Mouse (Mus musculus) forebrain, embryonic 16.5 days (tissue): Measurements from ENCODE around the gene Kif5c. TPM values are rescaled to one million over a fixed set of nuclear protein-coding genes. Genes with fewer than 3 reads are reported as not detected.

Experiments used
- ATAC-seq: fragments of 200-750 bp; cut with Nextera tagmentation; 2 replicates; pipeline ENCODE4 v1.8.0; 2017; ENCODE audit warnings: mild to moderate bottlenecking, moderate library complexity
- H3K27ac ChIP-seq: fragments of 300-500 bp; sonication (generic); 2 replicates; pipeline ENCODE4 v1.5.1; 2014; ENCODE audit warnings: low read length, control low read depth
- H3K27me3 ChIP-seq: fragments of 300-500 bp; sonication (generic); replicated peaks from 2 replicates; pipeline ENCODE4 v1.6.1; 2014; ENCODE audit warnings: low read length; ENCODE audit not compliant: control insufficient read depth, insufficient read depth
- H3K36me3 ChIP-seq: fragments of 300-500 bp; sonication (generic); 2 replicates; pipeline ENCODE4 v1.6.1; 2014; ENCODE audit not compliant: control insufficient read depth, insufficient read depth
- H3K4me1 ChIP-seq: fragments of 300-500 bp; sonication (generic); replicated peaks from 2 replicates; pipeline ENCODE4 v1.6.1; 2014; ENCODE audit warnings: low read length; ENCODE audit not compliant: control insufficient read depth, insufficient read depth
- H3K4me2 ChIP-seq: fragments of 300-500 bp; sonication (generic); 2 replicates; pipeline ENCODE4 v1.6.1; 2014; ENCODE audit warnings: mild to moderate bottlenecking, low read length, control low read depth
- H3K4me3 ChIP-seq: fragments of 300-500 bp; sonication (generic); replicated peaks from 2 replicates; pipeline ENCODE4 v1.5.1; 2014; ENCODE audit warnings: mild to moderate bottlenecking, low read length, control low read depth
- H3K9ac ChIP-seq: fragments of 300-500 bp; sonication (generic); replicated peaks from 2 replicates; pipeline ENCODE4 v1.6.1; 2014; ENCODE audit warnings: low read depth, low read length, control low read depth
- H3K9me3 ChIP-seq: fragments of 300-500 bp; sonication (generic); 2 replicates; pipeline ENCODE4 v1.6.1; 2016; ENCODE audit warnings: low read length; ENCODE audit not compliant: control insufficient read depth
- WGBS: fragments of 180-500 bp; shearing (Covaris S2); extraction: QIAGEN DNeasy Blood & Tissue Kit; methylation state at CpG from one replicate; pipeline ENCODE4 v1.1.7; 2014; 5-methylcytosine and 5-hydroxymethylcytosine counted together
- polyA plus RNA-seq: library from polyadenylated mRNA; unstranded; fragments of >200 nt; fragmentation: Nextera tagmentation; extraction: Ambion mirVana; gene quantifications from 2 replicates; pipeline ENCODE4 v1.2.1, GENCODE M21; 2015

Kif5c gene
- polyA plus RNA-seq, 1 experiment from 2014 or later, result 180 TPM

DNA sequence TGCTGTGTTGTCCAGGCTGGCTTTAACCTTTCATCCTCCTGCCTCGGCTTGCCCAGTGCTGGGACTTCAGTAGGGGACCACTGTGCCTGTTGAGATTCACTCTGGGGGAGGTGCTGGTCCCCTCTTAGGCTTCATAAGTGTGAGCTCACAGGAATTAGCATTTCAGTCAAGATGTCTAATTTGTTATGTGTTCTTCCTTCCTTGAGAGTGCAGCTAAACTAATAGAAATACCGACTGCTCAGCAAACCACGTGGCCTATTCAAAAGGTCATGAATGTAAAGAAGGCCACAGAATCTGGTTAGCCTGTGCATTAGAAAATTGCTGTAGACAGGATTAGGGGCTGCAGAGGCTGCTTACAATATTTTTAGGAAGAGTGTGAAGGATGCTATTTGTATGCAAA is 99.4 kb downstream of the Kif5c start:
- WGBS, result 3% methylated on average over 3 of the region's 3 CpGs
- H3K27ac ChIP-seq, result peak overlapping the region; percentile 77
- peak; percentile 35 for ATAC-seq
- peaks cover 5% of the 10 kb centered on the region; the same call in 1 of the 2 replicates for H3K36me3 ChIP-seq
- H3K9me3 ChIP-seq, result no peaks in the 10 kb centered on the region
- H3K9ac ChIP-seq, result no peak overlapping the region
- peaks cover 52% of the 10 kb centered on the region for H3K4me1 ChIP-seq
- no peak overlapping the region for H3K4me2 ChIP-seq
- H3K27me3 ChIP-seq, result no peaks in the 10 kb centered on the region
- no peak overlapping the region for H3K4me3 ChIP-seq

DNA sequence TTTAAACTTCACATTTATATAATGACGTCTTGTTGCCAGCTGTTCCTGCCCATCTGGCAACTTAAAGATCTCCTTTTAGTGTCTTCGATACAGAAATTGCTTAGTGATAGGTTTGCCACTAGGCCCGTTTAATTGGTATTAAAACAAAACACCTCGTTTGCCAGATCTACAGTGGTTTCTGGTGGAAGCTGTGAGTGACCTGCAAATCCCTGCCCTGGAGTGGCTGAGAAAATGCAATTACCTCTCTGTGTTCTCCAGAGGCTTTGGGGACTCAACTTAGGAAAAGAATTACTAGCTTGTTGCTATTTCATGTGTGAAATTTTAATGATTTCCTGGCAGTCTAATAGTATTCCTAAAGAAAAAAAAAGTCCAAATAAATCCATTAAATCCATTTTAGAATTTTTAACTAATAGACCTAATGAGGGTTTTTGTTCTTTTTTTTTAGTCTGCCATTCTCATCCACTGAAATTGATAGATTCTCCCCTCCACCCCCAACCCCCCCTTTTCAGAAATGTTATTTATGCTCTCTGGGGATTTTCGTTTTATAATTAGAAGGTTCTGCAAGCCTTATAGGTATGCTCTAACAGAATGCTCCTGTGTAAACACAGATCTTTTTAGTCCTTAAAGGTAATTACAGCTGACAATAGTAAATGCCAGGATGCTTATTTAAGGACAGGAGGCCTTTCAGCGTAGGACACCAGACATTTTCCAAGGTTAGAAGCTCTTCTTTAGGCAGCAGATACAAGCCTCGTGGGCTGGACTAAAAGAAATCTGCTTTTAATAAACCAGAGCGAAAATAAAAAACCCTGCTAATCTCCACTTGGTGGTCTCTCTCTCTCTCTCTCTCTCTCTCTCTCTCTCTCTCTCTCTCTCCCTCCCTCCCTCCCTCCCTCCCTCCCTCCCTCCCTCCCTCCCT is 100.1 kb downstream of the Kif5c start:
- Histone ChIP-seq H3K4me1 (peaks cover 53% of the 10 kb centered on the region), H3K9me3 (no peaks in the 10 kb centered on the region), H3K4me2 (no peak overlapping the region), H3K36me3 (peaks cover 12% of the 10 kb centered on the region), H3K27ac (peak overlapping the region; percentile 77), H3K27me3 (no peaks in the 10 kb centered on the region), H3K9ac (no peak overlapping the region), H3K4me3 (no peak overlapping the region)
- peak; percentile 54 for ATAC-seq
- 1% methylated on average over 8 of the region's 8 CpGs for WGBS

DNA sequence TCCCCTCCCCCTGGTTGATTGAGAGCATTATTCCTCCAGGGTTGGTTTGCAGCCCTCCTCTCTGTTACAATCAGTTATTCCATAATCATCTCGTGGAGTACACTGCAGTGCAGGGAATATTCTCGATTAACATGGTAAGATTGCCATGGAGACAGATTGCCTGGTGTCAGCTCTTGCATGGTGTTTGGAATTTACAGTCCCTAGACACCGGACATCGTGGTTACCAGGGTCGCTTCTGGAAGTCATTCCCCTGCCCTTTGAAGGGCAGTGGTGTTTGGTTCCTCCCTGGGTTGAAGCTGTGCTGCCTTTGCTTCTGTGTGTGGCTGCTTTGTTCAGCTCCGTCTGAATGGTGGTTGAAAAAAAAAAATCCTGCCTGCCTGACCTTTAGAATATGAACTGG is 100.8 kb downstream of the Kif5c start:
- peak; percentile 45 for ATAC-seq
- 4% methylated on average over 6 of the region's 6 CpGs for WGBS
- H3K27ac ChIP-seq, result peak overlapping the region; percentile 89
- H3K9ac ChIP-seq, result peak overlapping the region; percentile 25
- peaks cover 16% of the 10 kb centered on the region for H3K36me3 ChIP-seq
- peaks cover 53% of the 10 kb centered on the region for H3K4me1 ChIP-seq
- no peaks in the 10 kb centered on the region for H3K27me3 ChIP-seq
- H3K9me3 ChIP-seq, result no peaks in the 10 kb centered on the region
- H3K4me3 ChIP-seq, result no peak overlapping the region
- H3K4me2 ChIP-seq, result peak overlapping the region; percentile 31

DNA sequence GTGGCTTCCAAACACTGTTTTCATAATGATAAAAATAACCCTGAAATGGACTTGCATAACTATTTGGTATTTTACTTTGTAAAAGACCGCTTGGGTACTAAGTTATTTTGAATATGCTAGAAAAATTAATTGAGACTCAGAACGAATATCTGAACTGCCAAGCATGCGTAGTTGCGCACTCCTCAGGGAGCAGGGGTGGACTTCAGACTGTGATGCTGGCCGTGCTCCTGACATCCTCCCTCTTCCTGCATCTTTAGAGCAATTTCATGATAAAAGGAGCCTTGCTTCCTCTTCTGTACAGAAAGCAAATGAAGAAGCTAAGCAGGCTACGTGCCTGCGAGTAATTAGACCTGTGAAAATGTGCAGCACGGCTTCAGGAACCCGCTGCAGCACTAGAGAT is 101.2 kb downstream of the Kif5c start:
- no peak for ATAC-seq
- Histone ChIP-seq H3K9me3 (no peaks in the 10 kb centered on the region), H3K36me3 (peaks cover 16% of the 10 kb centered on the region), H3K27me3 (no peaks in the 10 kb centered on the region), H3K9ac (peak overlapping the region; percentile 25), H3K4me1 (peaks cover 53% of the 10 kb centered on the region), H3K27ac (peak overlapping the region; percentile 89), H3K4me3 (no peak overlapping the region), H3K4me2 (peak overlapping the region; percentile 31)
- 20% methylated on average over 9 of the region's 9 CpGs for WGBS

DNA sequence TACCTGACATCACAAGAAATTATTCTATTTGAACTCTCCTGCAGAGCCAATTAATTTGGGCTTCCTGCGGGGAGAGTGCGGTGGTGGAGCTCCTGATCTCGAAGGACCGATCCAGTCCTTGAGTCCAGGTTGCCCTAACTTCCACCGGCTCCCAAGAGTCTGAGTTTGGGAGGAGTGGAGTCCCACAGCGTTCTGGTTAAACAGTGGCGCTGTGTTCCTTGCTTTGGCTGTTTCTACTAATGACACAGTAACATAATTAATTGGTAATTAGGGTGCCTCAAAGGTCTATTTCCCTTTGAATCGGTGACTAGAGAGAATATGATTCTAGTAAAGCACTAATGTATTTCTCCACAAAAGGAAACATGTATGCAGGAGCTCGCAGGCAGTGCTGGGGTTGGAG is 103.2 kb downstream of the Kif5c start:
- no peaks in the 10 kb centered on the region for H3K27me3 ChIP-seq
- ATAC-seq, result no peak
- H3K9me3 ChIP-seq, result no peaks in the 10 kb centered on the region
- H3K4me2 ChIP-seq, result no peak overlapping the region
- H3K4me3 ChIP-seq, result no peak overlapping the region
- H3K9ac ChIP-seq, result no peak overlapping the region
- H3K27ac ChIP-seq, result no peak overlapping the region; the same call in 1 of the 2 replicates
- peaks cover 67% of the 10 kb centered on the region for H3K4me1 ChIP-seq
- WGBS, result 5% methylated on average over 9 of the region's 9 CpGs
- peaks cover 16% of the 10 kb centered on the region for H3K36me3 ChIP-seq

DNA sequence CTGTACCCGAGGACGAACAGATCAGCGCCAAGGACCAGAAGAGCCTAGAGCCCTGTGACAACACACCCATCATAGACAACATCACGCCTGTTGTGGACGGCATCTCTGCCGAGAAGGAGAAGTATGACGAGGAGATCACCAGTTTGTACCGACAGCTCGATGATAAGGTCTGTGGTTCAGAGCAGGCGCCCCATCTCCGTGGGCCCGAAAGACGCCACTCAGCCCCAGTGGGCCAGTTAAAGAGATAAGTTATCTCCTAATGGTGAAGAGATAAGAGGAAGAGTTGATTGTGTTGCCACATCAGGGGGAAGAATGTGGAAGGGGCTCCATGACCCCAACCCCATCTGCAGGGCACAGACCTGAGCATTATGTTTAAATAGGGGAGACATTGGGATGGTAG is 103.9 kb downstream of the Kif5c start:
- H3K27ac ChIP-seq, result no peak overlapping the region; the same call in 1 of the 2 replicates
- H3K9ac ChIP-seq, result no peak overlapping the region
- ATAC-seq, result no peak
- H3K9me3 ChIP-seq, result no peaks in the 10 kb centered on the region
- H3K27me3 ChIP-seq, result no peaks in the 10 kb centered on the region
- peaks cover 71% of the 10 kb centered on the region for H3K4me1 ChIP-seq
- 67% methylated on average over 13 of the region's 13 CpGs for WGBS
- H3K36me3 ChIP-seq, result peaks cover 16% of the 10 kb centered on the region
- no peak overlapping the region for H3K4me3 ChIP-seq
- no peak overlapping the region for H3K4me2 ChIP-seq

DNA sequence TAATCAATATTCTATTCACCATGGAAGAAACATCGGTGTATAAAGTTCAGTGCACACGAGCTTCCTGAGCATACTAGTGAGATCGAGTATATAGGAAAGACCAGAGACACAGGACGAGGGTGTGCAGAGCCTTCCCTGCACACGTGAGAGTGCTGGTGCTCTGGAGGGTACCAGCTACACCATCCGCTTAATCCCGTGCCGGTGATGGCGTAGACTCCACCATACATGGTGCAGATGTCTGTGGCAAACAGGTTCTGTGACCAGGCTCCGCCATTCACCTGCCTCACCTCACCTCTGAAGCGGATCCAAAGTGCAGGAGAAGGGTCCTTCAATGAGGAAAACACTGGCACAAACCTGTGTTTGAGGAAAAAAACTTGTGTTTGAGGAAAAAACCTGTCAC is 107.6 kb downstream of the Kif5c start:
- H3K4me1 ChIP-seq, result peaks cover 37% of the 10 kb centered on the region
- H3K9me3 ChIP-seq, result no peaks in the 10 kb centered on the region
- H3K4me2 ChIP-seq, result no peak overlapping the region; the same call in 1 of the 2 replicates
- peak overlapping the region; percentile 14; the same call in 1 of the 2 replicates for H3K9ac ChIP-seq
- peak; percentile 49 for ATAC-seq
- H3K27ac ChIP-seq, result peak overlapping the region; percentile 79
- peaks cover 19% of the 10 kb centered on the region for H3K36me3 ChIP-seq
- H3K4me3 ChIP-seq, result no peak overlapping the region
- WGBS, result 61% methylated on average over 11 of the region's 11 CpGs
- no peaks in the 10 kb centered on the region for H3K27me3 ChIP-seq

DNA sequence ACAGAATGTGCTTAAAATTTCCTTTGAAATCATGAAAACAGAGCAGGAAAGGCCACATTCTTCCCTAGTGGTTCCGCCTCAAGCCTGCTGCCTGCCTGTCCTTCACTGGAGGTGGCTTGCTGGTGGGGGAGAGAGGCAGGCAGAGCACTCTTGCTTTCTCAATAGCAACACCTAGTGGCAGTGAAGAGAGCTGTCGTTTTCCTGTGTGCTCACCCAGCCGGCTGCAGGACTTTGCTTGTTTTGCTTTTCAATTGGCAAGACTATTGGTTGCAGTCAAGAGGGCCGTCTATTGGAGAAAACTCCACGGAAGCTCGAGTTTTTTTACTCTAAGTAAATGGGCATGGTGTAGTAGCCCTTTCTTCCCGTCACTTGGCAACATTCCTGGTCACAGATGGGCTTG is 108.1 kb downstream of the Kif5c start:
- no peaks in the 10 kb centered on the region for H3K9me3 ChIP-seq
- ATAC-seq, result peak; percentile 87
- H3K27ac ChIP-seq, result peak overlapping the region; percentile 79
- no peaks in the 10 kb centered on the region for H3K27me3 ChIP-seq
- WGBS, result 5% methylated on average over 7 of the region's 7 CpGs
- peak overlapping the region; percentile 14; the same call in 1 of the 2 replicates for H3K9ac ChIP-seq
- no peak overlapping the region for H3K4me3 ChIP-seq
- H3K4me1 ChIP-seq, result peaks cover 31% of the 10 kb centered on the region
- H3K36me3 ChIP-seq, result peaks cover 19% of the 10 kb centered on the region
- no peak overlapping the region; the same call in 1 of the 2 replicates for H3K4me2 ChIP-seq

DNA sequence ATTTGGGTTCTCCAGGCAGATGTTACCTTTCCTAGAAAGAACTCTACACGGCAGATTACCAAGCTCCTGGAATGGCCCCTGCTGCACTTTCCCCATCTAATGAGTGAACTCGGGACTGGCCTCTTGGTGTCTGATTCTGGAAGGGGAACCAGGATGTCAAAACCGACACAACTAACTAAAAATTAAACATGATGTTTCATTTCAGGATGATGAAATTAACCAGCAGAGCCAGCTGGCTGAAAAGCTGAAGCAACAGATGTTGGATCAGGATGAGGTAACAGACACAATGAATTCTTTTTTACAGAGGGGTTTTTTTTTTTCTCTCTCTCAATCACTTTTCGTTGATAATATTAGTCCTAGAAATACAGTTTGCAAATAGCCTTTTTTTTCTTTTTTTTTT is 108.6 kb downstream of the Kif5c start:
- Histone ChIP-seq H3K36me3 (peaks cover 20% of the 10 kb centered on the region), H3K9me3 (no peaks in the 10 kb centered on the region), H3K4me3 (no peak overlapping the region), H3K4me2 (no peak overlapping the region), H3K4me1 (peaks cover 26% of the 10 kb centered on the region), H3K27ac (no peak overlapping the region), H3K27me3 (no peaks in the 10 kb centered on the region), H3K9ac (no peak overlapping the region)
- no peak for ATAC-seq
- 51% methylated on average over 4 of the region's 4 CpGs for WGBS
